Mouse (Mus musculus) thymus, adult 2 months (tissue): ENCODE data around the gene Nt5c2. TPM values are rescaled to one million over a fixed set of nuclear protein-coding genes. Genes with fewer than 3 reads are reported as not detected.

ENCODE experiments used
- DNase-seq: peaks from one replicate; pipeline ENCODE4 v3.0.0; 2021
- H3K27ac ChIP-seq: fragments of 200-500 bp; 2 replicates; pipeline ENCODE4 v1.5.1; 2012; ENCODE audit warnings: low read length, control low read depth; ENCODE audit not compliant: control insufficient read depth, insufficient read depth
- H3K27me3 ChIP-seq: fragments of 200-500 bp; 2 replicates; pipeline ENCODE4 v1.6.1; 2012; ENCODE audit warnings: mild to moderate bottlenecking, low read length, moderate library complexity, mixed read lengths; ENCODE audit not compliant: control insufficient read depth, insufficient read depth
- H3K36me3 ChIP-seq: fragments of 200-500 bp; 2 replicates; pipeline ENCODE4 v1.6.1; 2012; ENCODE audit warnings: mild to moderate bottlenecking, low read length, moderate library complexity; ENCODE audit not compliant: control insufficient read depth, insufficient read depth
- H3K4me1 ChIP-seq: fragments of 200-500 bp; replicated peaks from 2 replicates; pipeline ENCODE4 v1.6.1; 2012; ENCODE audit warnings: low read length; ENCODE audit not compliant: control insufficient read depth, insufficient read depth
- H3K4me3 ChIP-seq: fragments of 200-500 bp; 2 replicates; pipeline ENCODE4 v1.5.1; 2012; ENCODE audit warnings: mild to moderate bottlenecking, low read length, control low read depth, moderate library complexity; ENCODE audit not compliant: control insufficient read depth, insufficient read depth
- CTCF ChIP-seq: fragments of 200-500 bp; IDR thresholded peaks from 2 replicates; pipeline ENCODE4 v1.5.1; 2012; ENCODE audit warnings: mild to moderate bottlenecking, control low read depth, low read length, moderate library complexity, borderline replicate concordance; ENCODE audit not compliant: control insufficient read depth, poor library complexity, insufficient read depth; ENCODE audit errors: extremely low read depth
- POLR2A ChIP-seq: fragments of 200-500 bp; IDR thresholded peaks from 2 replicates; pipeline ENCODE4 v1.6.1; 2012; ENCODE audit warnings: mild to moderate bottlenecking, low read length, control low read depth, moderate library complexity; ENCODE audit not compliant: control insufficient read depth, poor library complexity, insufficient read depth; ENCODE audit errors: extremely low read depth
- WGBS: fragments of 180-500 bp; shearing (Covaris S2); methylation state at CpG from one replicate; pipeline ENCODE4 v1.1.7; 2018; 5-methylcytosine and 5-hydroxymethylcytosine counted together
- polyA plus RNA-seq: library from polyadenylated mRNA; depleted of rRNA; stranded (reverse); fragments of >200 nt; gene quantifications from 2 replicates; pipeline ENCODE4 v1.2.3, GENCODE M21; 2012

The Nt5c2 gene
- polyA plus RNA-seq, 1 experiment: 32.8 TPM

DNA sequence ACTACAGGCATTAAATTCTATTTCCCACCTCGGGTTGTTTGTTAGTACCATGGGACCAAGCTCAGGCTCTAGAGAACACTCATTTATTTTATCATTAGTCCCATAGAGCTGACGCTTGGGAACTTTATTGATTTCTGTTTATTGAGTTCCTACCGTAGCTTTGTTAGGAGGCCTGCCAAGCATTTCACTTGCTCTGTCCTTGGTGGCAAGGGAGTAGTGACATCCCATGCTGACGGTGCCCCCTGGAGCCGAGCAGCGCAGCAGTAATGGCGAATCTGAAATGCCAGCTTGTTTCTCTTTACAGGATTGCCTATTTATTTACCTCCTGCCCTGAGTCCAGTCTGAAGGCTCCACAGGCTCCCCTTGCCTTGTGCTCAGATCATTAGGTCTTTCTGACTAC lies 168.9 kb downstream of the Nt5c2 start:
- no peak overlapping the region for H3K4me3 ChIP-seq
- H3K36me3 ChIP-seq: no peaks in the 10 kb centered on the region
- no peak for DNase-seq
- H3K27ac ChIP-seq: no peak overlapping the region
- 98% methylated on average over 7 of the region's 7 CpGs for WGBS
- no peaks in the 10 kb centered on the region for H3K27me3 ChIP-seq
- no peak for TF ChIP-seq CTCF
- no peak for TF ChIP-seq POLR2A
- no peaks in the 10 kb centered on the region for H3K4me1 ChIP-seq

DNA sequence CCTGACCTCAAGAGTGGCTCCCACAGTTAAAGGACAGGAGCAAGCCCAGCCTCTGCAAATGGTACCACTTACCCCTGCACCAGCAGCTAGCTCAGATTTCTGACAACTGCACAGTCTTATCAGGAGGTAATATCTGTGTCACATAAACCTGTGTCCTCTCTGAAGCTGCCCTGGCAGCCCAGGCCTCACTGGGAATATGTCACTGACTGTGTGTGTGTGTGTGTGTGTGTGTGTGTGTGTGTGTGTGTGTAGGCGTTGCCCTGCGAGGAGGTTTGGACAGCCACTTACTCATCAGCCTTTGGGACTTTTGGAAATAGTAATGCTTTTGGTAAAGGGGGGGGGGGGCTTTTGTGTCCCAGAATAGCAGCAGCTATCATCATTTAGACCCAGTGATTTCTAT lies 171.9 kb downstream of the Nt5c2 start:
- H3K27ac ChIP-seq: no peak overlapping the region
- DNase-seq: no peak
- no peaks in the 10 kb centered on the region for H3K27me3 ChIP-seq
- 94% methylated on average over 2 of the region's 2 CpGs for WGBS
- TF ChIP-seq CTCF (no peak), POLR2A (no peak)
- H3K36me3 ChIP-seq: no peaks in the 10 kb centered on the region
- no peak overlapping the region for H3K4me3 ChIP-seq
- H3K4me1 ChIP-seq: no peaks in the 10 kb centered on the region

DNA sequence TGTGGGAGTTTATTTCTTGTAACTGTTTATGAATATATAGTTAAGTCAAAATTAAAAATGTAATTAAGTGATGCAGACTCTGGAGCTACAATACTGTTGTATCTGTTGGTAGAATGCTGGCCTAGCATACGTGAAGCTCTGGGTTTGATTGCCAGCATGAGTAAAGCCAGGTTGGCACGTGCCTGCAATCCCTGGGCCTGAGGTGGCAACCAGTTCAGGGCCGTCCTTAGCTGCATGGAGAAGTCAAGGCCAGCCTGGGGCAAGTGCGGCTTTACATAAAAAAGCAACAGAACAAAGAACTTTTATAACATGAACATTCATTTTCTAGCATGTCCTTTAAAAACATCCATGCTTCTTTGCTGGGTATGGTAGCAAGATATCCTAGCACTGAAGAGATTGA lies 173.9 kb downstream of the Nt5c2 start:
- H3K27ac ChIP-seq: no peak overlapping the region
- TF ChIP-seq POLR2A: no peak
- no peak for TF ChIP-seq CTCF
- 94% methylated on average over 4 of the region's 4 CpGs for WGBS
- DNase-seq: no peak
- H3K4me1 ChIP-seq: peaks cover 7% of the 10 kb centered on the region
- H3K27me3 ChIP-seq: no peaks in the 10 kb centered on the region
- no peaks in the 10 kb centered on the region for H3K36me3 ChIP-seq
- no peak overlapping the region for H3K4me3 ChIP-seq

DNA sequence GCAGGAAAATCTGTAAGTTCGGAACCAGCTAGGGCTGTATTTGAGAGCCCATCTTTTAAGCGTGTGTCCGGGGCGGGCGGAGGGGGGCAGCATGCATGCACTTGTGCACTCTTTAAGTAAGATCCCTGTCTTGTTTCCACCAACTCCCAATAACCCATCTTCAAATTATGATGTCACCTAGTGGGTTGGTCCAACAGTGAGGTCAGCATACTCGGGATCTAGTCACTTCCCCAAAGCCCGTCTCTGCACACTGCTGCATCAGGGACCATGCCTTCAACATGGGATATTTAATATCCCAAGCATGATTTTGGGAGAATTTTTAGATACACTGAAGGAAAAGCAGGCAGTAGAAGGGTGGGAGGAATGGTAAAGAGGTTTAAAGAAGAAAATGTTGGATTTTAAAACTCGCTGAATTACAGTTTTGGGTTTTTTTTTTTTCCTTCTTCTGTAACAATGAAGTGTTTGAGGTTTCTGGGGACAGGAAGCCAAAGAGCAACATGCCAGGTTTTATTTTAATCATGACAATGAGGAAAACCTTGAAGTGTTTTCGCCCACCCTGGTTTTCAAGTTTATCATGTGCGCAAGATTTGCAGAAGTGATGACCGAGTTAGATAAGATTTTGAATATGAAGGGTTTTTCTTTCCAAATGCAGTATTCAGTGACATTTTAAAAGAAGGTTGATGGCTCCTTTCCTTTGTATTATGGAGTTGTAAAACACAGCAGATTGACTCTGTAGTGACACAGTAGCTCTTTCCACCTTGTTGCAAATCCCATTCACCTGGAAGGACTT lies 177.5 kb downstream of the Nt5c2 start:
- Histone ChIP-seq H3K27ac (no peak overlapping the region), H3K4me3 (no peak overlapping the region), H3K27me3 (no peaks in the 10 kb centered on the region), H3K4me1 (peaks cover 7% of the 10 kb centered on the region), H3K36me3 (no peaks in the 10 kb centered on the region)
- WGBS: 49% methylated on average over 11 of the region's 11 CpGs
- no peak for DNase-seq
- TF ChIP-seq CTCF (no peak), POLR2A (no peak)

DNA sequence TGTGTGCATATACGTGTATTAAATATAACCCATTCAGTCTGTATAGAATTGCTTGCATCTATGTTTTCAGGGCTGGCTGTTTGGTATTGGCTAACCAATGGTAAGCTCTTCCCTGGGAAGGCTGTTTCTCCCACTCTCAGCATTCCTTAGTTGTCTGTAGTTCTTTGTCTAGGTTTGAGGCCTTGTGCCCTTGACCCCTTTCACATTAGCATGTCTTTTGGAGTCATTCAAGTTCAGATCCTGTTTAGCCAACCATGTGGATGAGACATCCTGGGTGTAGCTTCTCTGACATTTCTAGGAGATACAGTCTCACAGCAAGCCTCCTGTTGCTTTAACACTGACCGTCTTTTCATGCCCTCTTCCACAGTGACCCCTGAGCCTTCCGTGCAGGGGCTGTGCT lies 178.9 kb downstream of the Nt5c2 start:
- Histone ChIP-seq H3K27me3 (no peaks in the 10 kb centered on the region), H3K36me3 (no peaks in the 10 kb centered on the region), H3K4me1 (peaks cover 7% of the 10 kb centered on the region), H3K4me3 (no peak overlapping the region), H3K27ac (no peak overlapping the region)
- TF ChIP-seq CTCF (no peak), POLR2A (no peak)
- WGBS: 97% methylated on average over 3 of the region's 3 CpGs
- no peak for DNase-seq

DNA sequence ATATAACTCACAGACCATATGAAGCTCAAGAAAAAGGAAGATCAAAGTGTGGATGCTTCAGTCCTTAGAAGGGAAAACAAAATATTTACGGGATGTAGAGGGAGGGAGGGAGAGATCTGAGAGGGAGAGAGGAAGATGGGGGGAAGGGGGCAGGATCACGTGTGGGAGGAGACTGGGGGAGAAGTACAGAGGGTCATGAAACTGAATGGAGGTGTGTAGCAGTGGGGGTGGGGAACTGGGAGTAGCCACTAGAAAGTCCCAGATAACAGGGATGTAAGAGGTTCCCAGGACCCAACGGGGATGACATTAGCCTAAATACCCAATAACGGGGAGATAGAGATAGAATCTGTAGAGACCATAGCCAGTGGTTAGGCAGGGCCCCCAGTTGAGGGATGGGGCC lies 179.6 kb downstream of the Nt5c2 start:
- 95% methylated on average over 4 of the region's 4 CpGs for WGBS
- Histone ChIP-seq H3K27ac (no peak overlapping the region), H3K4me1 (peaks cover 7% of the 10 kb centered on the region), H3K27me3 (no peaks in the 10 kb centered on the region), H3K36me3 (no peaks in the 10 kb centered on the region), H3K4me3 (no peak overlapping the region)
- TF ChIP-seq CTCF (no peak), POLR2A (no peak)
- no peak for DNase-seq
